In genomic region chr16:30405925-30406670, GRCm38 (mm10) we compare ENCODE assay signal across 8 mouse cellular contexts. TPM values are rescaled to one million over a fixed set of nuclear protein-coding genes. Genes with fewer than 3 reads are reported as not detected.
DNase-seq lines count a peak whose midpoint lies in the region; ATAC-seq and TF ChIP-seq lines count a peak whose summit lies in the region.

Atp13a3 (minus strand) TSS chr16:30405975.

- TF ChIP-seq EP300 in liver, postnatal 0 days (IDR thresholded peaks at IDR 0.05; ENCODE audit: low read depth): no peak

- TF ChIP-seq CTCF in liver, postnatal 0 days (IDR thresholded peaks at IDR 0.05; ENCODE audit: low read depth): no peak

- no peak within 1 kb of the TSS for H3K27ac ChIP-seq in liver, embryonic 11.5 days (ENCODE audit: low read depth, low read length)
- H3K27ac ChIP-seq in liver, postnatal 0 days (ENCODE audit: low read depth): no peak within 1 kb of the TSS

- no peak for DNase-seq in liver, embryonic 11.5 days (ENCODE audit: low spot score)
- no peak for DNase-seq in liver, postnatal 0 days
- no peak for DNase-seq in adrenal gland, postnatal 4 days (ENCODE audit: low spot score in 2 of 2)
- DNase-seq in gastrocnemius, postnatal 36 days: no peak
- DNase-seq in left cerebral cortex, postnatal 36 days (ENCODE audit: low spot score in 2 of 2): no peak
- no peak for DNase-seq in B cell, adult 2 months
- no peak for DNase-seq in thymus, postnatal 36 days
- DNase-seq in cerebellum, adult 9-11 months: no peak

- no peaks in the 10 kb centered on the region for H3K9me3 ChIP-seq in liver, embryonic 11.5 days (ENCODE audit: control insufficient read depth, low read length)
- H3K9me3 ChIP-seq in liver, postnatal 0 days (ENCODE audit: low read length): no peaks in the 10 kb centered on the region

- H3K4me3 ChIP-seq in liver, embryonic 11.5 days (ENCODE audit: low read depth, low read length): no peak within 1 kb of the TSS
- no peak within 1 kb of the TSS for H3K4me3 ChIP-seq in liver, postnatal 0 days (ENCODE audit: low read depth, low read length)

- no peaks in the 10 kb centered on the region for H3K36me3 ChIP-seq in liver, embryonic 11.5 days (ENCODE audit: control insufficient read depth, insufficient read depth, low read length)
- H3K36me3 ChIP-seq in liver, postnatal 0 days (replicated peaks; ENCODE audit: insufficient read depth, low read length): no peaks in the 10 kb centered on the region

- no peak within 1 kb of the TSS for H3K9ac ChIP-seq in liver, embryonic 11.5 days (ENCODE audit: low read depth, low read length)
- no peak within 1 kb of the TSS for H3K9ac ChIP-seq in liver, postnatal 0 days (replicated peaks)

- H3K27me3 ChIP-seq in liver, embryonic 11.5 days (replicated peaks; ENCODE audit: control insufficient read depth, insufficient read depth, low read length): no peaks in the 10 kb centered on the region
- H3K27me3 ChIP-seq in liver, postnatal 0 days (ENCODE audit: insufficient read depth, low read length): no peaks in the 10 kb centered on the region

- intact Hi-C loops in gastrocnemius, postnatal 36 days (cut with DNase I): no loop called here
- intact Hi-C loops in left cerebral cortex, postnatal 36 days (cut with DNase I): no loop called here

- peaks cover 14% of the 10 kb centered on the region for H3K4me1 ChIP-seq in liver, embryonic 11.5 days (replicated peaks; ENCODE audit: control insufficient read depth, insufficient read depth, low read length)
- peaks cover 18% of the 10 kb centered on the region for H3K4me1 ChIP-seq in liver, postnatal 0 days (ENCODE audit: insufficient read depth)

- no peak for ATAC-seq in liver, embryonic 11.5 days (replicated peaks; ENCODE audit: low FRiP score)
- ATAC-seq in liver, postnatal 0 days: no peak

- H3K4me2 ChIP-seq in liver, embryonic 11.5 days: no peak within 1 kb of the TSS
- no peak within 1 kb of the TSS for H3K4me2 ChIP-seq in liver, postnatal 0 days (ENCODE audit: low read depth, low read length)

- WGBS in liver, embryonic 11.5 days: 69% methylated on average over 11 of the region's 11 CpGs
- 64% methylated on average over 11 of the region's 11 CpGs for WGBS in liver, postnatal 0 days (ENCODE audit: insufficient replicate concordance)

RNA-seq across cellular contexts. Expression of gene Atp13a3, which starts in this region (rescaled TPM):
- 22.6 and 23.0 TPM in 2 replicates for polyA plus RNA-seq in liver, embryonic 11.5 days (2014; fragmentation: Nextera tagmentation; extraction: Ambion mirVana)
- polyA plus RNA-seq in liver, postnatal 0 days (2015; fragmentation: Nextera tagmentation; extraction: Ambion mirVana): 9.0 and 9.9 TPM in 2 replicates
- 10 to 100 TPM; 59.8 to 65.4 TPM for total RNA-seq in adrenal gland, postnatal 4 days (2021)
- 10 to 100 TPM; 35.7 to 38.4 TPM for total RNA-seq in gastrocnemius, postnatal 36 days (2021)
- 10 to 100 TPM; 61.8 to 71.6 TPM for total RNA-seq in left cerebral cortex, postnatal 36 days (2021)
